Mouse (Mus musculus) adrenal gland, postnatal 36 days (tissue): Measurements from ENCODE around the gene Stk38l. TPM values are rescaled to one million over a fixed set of nuclear protein-coding genes. Genes with fewer than 3 reads are reported as not detected.
A peak's percentile ranks its signal among the peaks of the same experiment; 100 is the strongest.
"Not testable (repeated sequence)": the region's sequence is repeated elsewhere in the genome, so short reads cannot be mapped to it uniquely, and the experiment has no call there.

ENCODE experiments used
- DNase-seq, 2 experiments: peaks; one replicate each; pipeline ENCODE4 v3.0.0; 2021; ENCODE audit warnings: mixed read lengths in 1 of 2
- total RNA-seq, 2 experiments: library from RNA; stranded (reverse); gene quantifications; 2 replicates each; pipeline ENCODE4 v1.2.3; 2021

Stk38l gene
- total RNA-seq, 2 experiments from 2014 or later = 17.7 to 22.4 TPM

GRCm38 (mm10) chr6:146732676-146733075 is 7.9 kb downstream of the Stk38l start:
- peak in 1 of 2 experiments; percentile 10 for DNase-seq

GRCm38 (mm10) chr6:146733554-146733953 is 8.8 kb downstream of the Stk38l start:
- DNase-seq = no peak

DNA sequence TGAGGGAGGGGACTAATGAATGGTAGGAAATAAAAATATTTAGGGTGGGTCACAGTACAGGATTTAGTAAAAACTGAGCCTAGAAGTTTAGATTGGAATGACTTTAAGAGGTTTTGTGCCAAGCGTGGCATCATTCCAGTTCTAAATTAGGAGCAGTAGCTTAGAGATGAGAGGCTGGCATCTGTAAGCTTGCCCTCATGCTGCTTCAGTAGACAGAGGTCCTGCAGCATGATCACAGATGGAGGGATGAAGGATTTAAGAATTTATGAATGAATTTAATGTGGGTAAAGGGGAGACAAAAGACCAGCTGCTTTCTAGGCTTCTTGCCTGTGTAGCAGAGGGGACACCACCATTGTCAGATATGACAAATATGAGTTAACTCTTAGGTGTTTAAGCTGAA is 14.1 kb downstream of the Stk38l start:
- DNase-seq = peak; percentile 32 to 33

- no peak for DNase-seq
These were observed 15.9 kb downstream of the Stk38l start for GRCm38 (mm10) chr6:146740724-146741123.

DNA sequence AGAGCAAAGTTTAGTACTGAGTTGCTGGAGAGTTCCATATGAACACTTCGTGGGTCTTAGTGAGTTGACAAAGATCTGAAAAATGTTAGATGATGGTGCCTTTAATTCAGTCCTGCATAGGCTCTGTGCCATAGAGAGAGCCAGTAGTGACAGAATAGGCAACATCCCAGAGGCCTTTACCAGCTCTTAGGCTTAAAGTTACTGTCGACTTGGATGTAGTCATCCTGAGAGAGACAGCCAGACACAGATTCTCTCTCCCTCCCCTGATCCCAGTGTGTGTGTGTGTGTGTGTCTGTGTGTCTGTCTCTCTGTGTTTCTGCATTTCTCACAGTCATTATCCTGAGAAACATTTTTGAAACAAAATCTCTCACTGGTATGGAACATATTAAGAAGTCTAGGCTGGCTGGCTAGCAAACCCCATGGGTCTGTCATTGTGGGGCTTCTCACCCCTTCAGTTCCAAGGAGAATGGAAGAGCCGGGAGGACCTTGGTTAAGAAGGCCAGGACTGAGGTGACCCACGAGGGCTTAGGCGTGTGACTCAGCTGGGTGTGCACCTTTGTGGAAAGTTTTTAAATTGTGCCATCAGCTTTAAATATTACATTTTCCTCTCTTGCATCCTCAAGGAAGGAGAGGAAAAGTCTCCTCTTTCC is 17.3 kb downstream of the Stk38l start:
- DNase-seq = peak in 1 of 2 experiments; percentile 8

- not testable (repeated sequence) for DNase-seq
These were observed 19.5 kb downstream of the Stk38l start for GRCm38 (mm10) chr6:146744266-146744665.

DNA sequence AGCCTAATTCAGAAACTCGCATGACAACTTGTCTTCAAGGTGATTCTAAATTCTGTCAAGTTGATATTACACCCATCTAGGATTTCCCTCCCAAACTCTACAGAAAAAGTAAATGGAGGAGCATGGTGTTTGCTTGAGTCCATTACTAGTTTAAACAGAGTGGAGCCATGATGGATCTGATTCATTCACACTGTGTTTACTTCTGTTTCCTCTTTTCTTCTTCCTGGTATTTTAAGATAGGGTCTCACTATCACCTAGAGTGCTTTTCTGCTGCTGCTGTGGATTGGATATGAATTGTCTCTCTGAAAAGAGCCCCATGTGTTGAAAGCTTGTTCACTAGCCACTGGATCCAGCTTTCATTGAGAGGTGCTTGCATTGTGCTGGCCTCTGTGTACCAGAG is 20.4 kb downstream of the Stk38l start:
- DNase-seq = no peak

GRCm38 (mm10) chr6:146746577-146746976 is 21.8 kb downstream of the Stk38l start:
- no peak for DNase-seq

DNA sequence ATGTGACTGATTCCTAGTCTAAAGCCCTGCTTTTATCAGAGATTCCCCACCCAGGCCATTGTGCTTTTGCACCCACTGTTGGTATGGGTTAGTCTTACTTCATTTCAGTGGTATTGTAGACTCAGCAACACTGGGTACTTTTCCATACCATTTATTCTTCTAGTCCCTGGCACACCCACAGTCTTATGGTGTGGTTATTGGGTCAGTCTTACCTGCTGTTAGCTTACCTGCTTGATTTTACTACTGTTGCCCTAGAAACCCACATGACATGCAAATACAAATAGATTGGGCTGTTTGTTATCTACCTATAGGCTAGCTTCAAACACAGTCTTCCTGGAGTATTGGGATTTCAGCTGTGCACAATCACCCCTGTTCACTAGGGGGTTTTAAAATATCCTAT is 22.3 kb downstream of the Stk38l start:
- DNase-seq = no peak

DNA sequence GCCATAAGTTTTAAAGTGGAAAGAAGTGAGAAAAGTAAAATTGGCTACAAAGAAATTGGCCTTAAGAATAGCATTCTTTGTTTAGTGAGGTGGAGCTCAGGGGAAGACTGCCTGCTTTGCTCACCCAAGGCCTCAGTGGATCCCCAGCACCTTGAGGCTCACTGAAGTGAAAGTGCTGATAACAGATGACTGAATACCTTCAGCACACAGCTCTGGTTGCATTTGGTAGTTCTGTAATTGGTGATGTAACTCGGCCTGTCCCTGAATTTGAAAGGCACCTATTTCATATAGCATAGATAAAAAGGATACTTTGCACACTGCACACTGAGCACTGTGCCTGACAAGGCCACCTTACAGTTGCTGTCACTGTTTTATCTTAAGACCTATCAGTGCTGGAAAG is 23.5 kb downstream of the Stk38l start:
- peak in 1 of 2 experiments; percentile 7 for DNase-seq

GRCm38 (mm10) chr6:146751671-146752070 is 26.9 kb downstream of the Stk38l start:
- DNase-seq = peak in 1 of 2 experiments; percentile 48

- no peak for DNase-seq
These were observed 27.4 kb downstream of the Stk38l start for GRCm38 (mm10) chr6:146752178-146752577.

DNA sequence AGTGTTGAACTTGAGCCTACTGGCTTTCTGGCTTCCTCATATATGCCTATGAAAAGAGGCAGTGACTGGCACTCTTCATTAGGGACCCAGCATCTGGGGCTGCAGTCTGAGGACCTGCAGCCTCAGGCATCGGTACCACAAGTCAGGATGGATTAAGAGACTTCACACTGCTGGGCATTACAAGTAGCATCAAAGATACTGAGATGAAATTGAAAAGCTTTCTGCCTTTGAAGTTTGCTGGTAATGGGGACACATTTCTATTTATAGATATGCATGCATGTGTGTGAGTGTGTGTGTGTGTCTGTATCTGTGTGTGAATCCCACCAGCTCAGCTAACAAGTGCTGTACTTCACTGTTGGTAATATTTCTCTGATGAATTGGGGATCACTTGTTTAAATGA is 27.8 kb downstream of the Stk38l start:
- no peak for DNase-seq

GRCm38 (mm10) chr6:146753560-146754160 is 28.9 kb downstream of the Stk38l start:
- no peak for DNase-seq

DNA sequence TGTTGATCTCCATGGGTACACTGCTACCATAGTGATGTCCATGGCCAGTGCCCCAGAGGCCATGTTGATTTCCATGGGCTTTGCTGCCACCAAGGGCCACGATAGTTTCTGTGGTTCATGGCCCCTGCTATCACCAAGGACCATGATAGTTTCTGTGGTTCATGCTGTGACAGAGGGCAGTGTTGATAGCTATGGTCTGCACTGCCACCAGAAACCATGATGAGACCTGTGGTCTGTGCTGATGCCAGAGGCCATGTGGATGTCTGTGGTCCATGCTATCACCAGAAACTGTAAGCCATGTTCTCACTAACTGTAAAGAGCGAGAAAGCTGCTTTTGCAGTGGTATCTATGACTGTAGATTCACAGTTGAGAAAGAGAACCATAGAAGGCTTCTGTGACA is 30.3 kb downstream of the Stk38l start:
- no peak for DNase-seq

DNA sequence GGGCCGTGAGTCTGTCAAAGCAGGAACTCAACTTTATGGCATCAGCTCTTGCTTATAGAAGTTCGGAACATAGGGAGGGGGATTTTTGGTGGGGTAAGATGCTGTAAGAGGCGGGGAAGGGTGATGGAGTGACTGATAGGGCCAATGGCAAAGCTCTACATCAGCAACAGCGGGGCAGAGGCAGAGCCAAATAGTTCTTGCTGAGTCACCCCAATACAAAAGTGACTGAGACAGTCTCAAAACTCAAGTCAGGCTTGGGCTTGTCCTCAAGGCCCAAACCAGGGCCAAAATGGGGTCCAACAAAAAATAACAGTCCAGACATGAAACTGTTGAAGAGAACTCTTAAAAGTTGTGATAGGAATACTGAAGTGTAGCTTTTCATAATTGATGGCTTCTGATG is 30.9 kb downstream of the Stk38l start:
- DNase-seq = no peak

GRCm38 (mm10) chr6:146759027-146759426 is 34.2 kb downstream of the Stk38l start:
- no peak for DNase-seq

GRCm38 (mm10) chr6:146760022-146760421 is 35.2 kb downstream of the Stk38l start:
- no peak for DNase-seq

GRCm38 (mm10) chr6:146760736-146761135 is 35.9 kb downstream of the Stk38l start:
- no peak for DNase-seq

DNA sequence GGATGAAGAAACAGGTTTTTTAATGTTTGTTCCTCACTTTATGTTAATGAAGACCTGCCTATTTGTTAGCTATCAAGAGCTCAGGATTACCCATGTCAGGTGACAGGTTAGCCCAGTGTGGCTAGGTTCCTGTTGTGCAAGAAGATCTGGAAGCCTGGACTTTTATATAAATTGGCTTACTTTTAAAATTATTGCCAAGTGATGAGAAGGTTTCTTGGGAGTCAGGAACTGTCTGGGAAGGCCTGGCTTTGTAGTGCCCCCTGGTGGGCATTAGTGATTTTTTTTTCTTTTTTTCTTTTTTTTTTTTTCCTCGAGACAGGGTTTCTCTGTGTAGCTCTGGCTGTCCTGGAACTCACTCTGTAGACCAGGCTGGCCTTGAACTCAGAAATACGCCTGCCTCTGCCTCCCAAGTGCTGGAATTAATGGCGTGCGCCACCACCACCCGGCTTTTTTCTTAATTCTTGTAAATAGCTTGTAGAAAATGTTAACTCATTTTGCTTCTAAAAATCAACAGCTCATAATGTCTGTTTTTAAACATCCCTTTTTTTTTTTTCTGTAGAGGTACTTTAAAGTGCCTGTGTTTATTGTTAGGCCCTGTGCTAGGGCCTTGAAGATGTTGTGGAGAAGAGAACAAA is 37.6 kb downstream of the Stk38l start:
- peak in 1 of 2 experiments; percentile 22 for DNase-seq

DNA sequence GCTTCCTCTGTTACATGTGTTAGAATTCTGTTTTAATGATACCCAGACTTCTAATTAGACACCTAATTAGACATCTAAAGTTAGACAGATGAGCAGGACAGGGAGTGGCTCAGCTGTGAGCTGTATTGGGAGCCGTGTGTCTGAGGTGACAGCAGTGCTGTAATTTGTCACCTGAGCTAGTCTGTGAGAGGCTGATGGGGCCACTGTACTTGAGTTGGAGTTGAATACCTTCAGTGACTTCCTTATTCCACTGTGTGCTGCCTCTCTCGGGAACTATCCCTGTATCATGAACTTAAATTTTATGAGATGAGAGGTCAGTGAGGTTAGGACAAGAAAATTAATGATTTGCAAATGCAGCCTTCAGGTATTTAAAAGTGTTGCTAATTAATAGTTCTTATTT is 39.8 kb downstream of the Stk38l start:
- no peak for DNase-seq

DNA sequence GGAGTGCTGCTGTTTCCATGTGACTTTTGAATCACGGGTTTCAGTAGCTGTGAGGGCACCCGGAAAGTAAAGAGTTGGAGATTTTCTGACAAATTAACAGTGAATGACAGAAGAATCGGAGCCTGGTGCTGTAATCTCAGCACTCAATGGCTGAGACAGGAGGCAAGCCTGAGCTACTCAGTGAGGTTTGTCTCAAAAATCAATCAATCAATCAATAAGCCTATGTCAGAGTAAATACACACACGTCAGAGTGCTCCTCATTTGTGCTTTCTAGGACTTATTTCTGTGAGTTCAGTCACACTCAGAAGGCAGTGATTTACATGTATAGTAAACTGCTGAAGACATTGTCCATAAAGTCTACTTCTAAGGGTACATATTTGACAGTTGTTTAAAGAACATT is 40.5 kb downstream of the Stk38l start:
- no peak for DNase-seq

GRCm38 (mm10) chr6:146768813-146769404 is 44.1 kb downstream of the Stk38l start:
- no peak for DNase-seq
